Mouse (Mus musculus): ENCODE measurements around the gene Srr. TPM values are rescaled to one million over a fixed set of nuclear protein-coding genes. Genes with fewer than 3 reads are reported as not detected.

Gene Srr
- 16.1 and 16.6 TPM in 2 replicates for polyA plus RNA-seq (2015; fragmentation: Nextera tagmentation; extraction: Ambion mirVana)

GRCm38 (mm10) chr11:74925577-74926387, at the start of gene Srr, which contains the start of gene Smg6:
Gene Srr (minus strand): TSS chr11:74925948.
Gene Smg6 (plus strand): TSS chr11:74925823.
- H3K9me3 ChIP-seq: no peaks in the 10 kb centered on the region
- H3K9ac ChIP-seq: peak within 1 kb of the TSS; percentile 95
- peaks cover 7% of the 10 kb centered on the region for H3K4me1 ChIP-seq (replicated peaks)
- peak within 1 kb of the TSS; percentile 100 for H3K27ac ChIP-seq
- under 1% methylated on average over 69 of the region's 88 CpGs for whole genome bisulfite sequencing
- ATAC-seq: peak; percentile 97
- no peaks in the 10 kb centered on the region for H3K27me3 ChIP-seq (replicated peaks)
- H3K4me3 ChIP-seq (replicated peaks): peak within 1 kb of the TSS; percentile 95
- peak within 1 kb of the TSS; percentile 57 for H3K4me2 ChIP-seq (replicated peaks)
- H3K36me3 ChIP-seq: peaks cover 8% of the 10 kb centered on the region

- H3K4me1 ChIP-seq (replicated peaks): no peaks in the 10 kb centered on the region
- no peak overlapping the region for H3K9ac ChIP-seq
- H3K27ac ChIP-seq: no peak overlapping the region
- H3K4me2 ChIP-seq (replicated peaks): no peak overlapping the region
- no peak overlapping the region for H3K4me3 ChIP-seq (replicated peaks)
- H3K27me3 ChIP-seq (replicated peaks): no peaks in the 10 kb centered on the region
- ATAC-seq: no peak
- no peaks in the 10 kb centered on the region for H3K9me3 ChIP-seq
- H3K36me3 ChIP-seq: no peaks in the 10 kb centered on the region
Measured at GRCm38 (mm10) chr11:74974615-74975014, 48.9 kb upstream of the Srr start.

- no peak overlapping the region for H3K4me3 ChIP-seq (replicated peaks)
- 76% methylated on average over 7 of the region's 7 CpGs for WGBS
- H3K4me1 ChIP-seq (replicated peaks): no peaks in the 10 kb centered on the region
- H3K27me3 ChIP-seq (replicated peaks): no peaks in the 10 kb centered on the region
- H3K9ac ChIP-seq: no peak overlapping the region
- no peaks in the 10 kb centered on the region for H3K36me3 ChIP-seq
- no peak overlapping the region for H3K27ac ChIP-seq
- H3K4me2 ChIP-seq (replicated peaks): no peak overlapping the region
- H3K9me3 ChIP-seq: no peaks in the 10 kb centered on the region
- no peak for ATAC-seq
Measured at GRCm38 (mm10) chr11:74973290-74974157, 47.8 kb upstream of the Srr start.

GRCm38 (mm10) chr11:74965516-74965915, 39.8 kb upstream of the Srr start:
- WGBS: 91% methylated on average over 3 of the region's 3 CpGs
- no peak overlapping the region for H3K9ac ChIP-seq

GRCm38 (mm10) chr11:74962846-74963407, 37.2 kb upstream of the Srr start:
- Histone ChIP-seq H3K4me2 (replicated peaks) (no peak overlapping the region), H3K27me3 (replicated peaks) (no peaks in the 10 kb centered on the region), H3K4me1 (replicated peaks) (no peaks in the 10 kb centered on the region), H3K36me3 (no peaks in the 10 kb centered on the region), H3K27ac (no peak overlapping the region), H3K9me3 (no peaks in the 10 kb centered on the region), H3K9ac (no peak overlapping the region), H3K4me3 (replicated peaks) (no peak overlapping the region)
- ATAC-seq: no peak
- 73% methylated on average over 2 of the region's 2 CpGs for WGBS

More at GRCm38 (mm10) chr11:74965516-74965915, 39.8 kb upstream of the Srr start:
- Histone ChIP-seq H3K27ac (no peak overlapping the region), H3K4me2 (replicated peaks) (no peak overlapping the region), H3K4me3 (replicated peaks) (no peak overlapping the region), H3K27me3 (replicated peaks) (no peaks in the 10 kb centered on the region), H3K9me3 (no peaks in the 10 kb centered on the region), H3K36me3 (no peaks in the 10 kb centered on the region), H3K4me1 (replicated peaks) (no peaks in the 10 kb centered on the region)
- ATAC-seq: no peak

- Histone ChIP-seq H3K4me3 (replicated peaks) (no peak overlapping the region), H3K27ac (no peak overlapping the region), H3K27me3 (replicated peaks) (no peaks in the 10 kb centered on the region), H3K9me3 (no peaks in the 10 kb centered on the region), H3K4me1 (replicated peaks) (no peaks in the 10 kb centered on the region), H3K9ac (no peak overlapping the region), H3K36me3 (no peaks in the 10 kb centered on the region), H3K4me2 (replicated peaks) (no peak overlapping the region)
- peak; percentile 80 for ATAC-seq
Measured at GRCm38 (mm10) chr11:74961953-74962352, 36.2 kb upstream of the Srr start.

- Histone ChIP-seq H3K4me3 (replicated peaks) (no peak overlapping the region), H3K4me2 (replicated peaks) (no peak overlapping the region), H3K9ac (no peak overlapping the region), H3K36me3 (no peaks in the 10 kb centered on the region), H3K27ac (no peak overlapping the region), H3K4me1 (replicated peaks) (no peaks in the 10 kb centered on the region), H3K9me3 (no peaks in the 10 kb centered on the region), H3K27me3 (replicated peaks) (no peaks in the 10 kb centered on the region)
- ATAC-seq: no peak
- WGBS: 90% methylated on average over 9 of the region's 9 CpGs
Measured at GRCm38 (mm10) chr11:74960031-74960551, 34.3 kb upstream of the Srr start.

GRCm38 (mm10) chr11:74959501-74959900, 33.8 kb upstream of the Srr start:
- Histone ChIP-seq H3K4me2 (replicated peaks) (no peak overlapping the region), H3K4me1 (replicated peaks) (no peaks in the 10 kb centered on the region), H3K4me3 (replicated peaks) (no peak overlapping the region), H3K9me3 (no peaks in the 10 kb centered on the region), H3K27me3 (replicated peaks) (no peaks in the 10 kb centered on the region), H3K27ac (no peak overlapping the region), H3K36me3 (no peaks in the 10 kb centered on the region), H3K9ac (no peak overlapping the region)
- no peak for ATAC-seq
- 82% methylated on average over 2 of the region's 2 CpGs for WGBS

- H3K27me3 ChIP-seq (replicated peaks): no peaks in the 10 kb centered on the region
- H3K9ac ChIP-seq: no peak overlapping the region
- no peaks in the 10 kb centered on the region for H3K9me3 ChIP-seq
- no peak overlapping the region for H3K27ac ChIP-seq
- WGBS: 78% methylated on average over 2 of the region's 2 CpGs
- H3K4me2 ChIP-seq (replicated peaks): no peak overlapping the region
- no peak for ATAC-seq
- no peaks in the 10 kb centered on the region for H3K4me1 ChIP-seq (replicated peaks)
- no peak overlapping the region for H3K4me3 ChIP-seq (replicated peaks)
- no peaks in the 10 kb centered on the region for H3K36me3 ChIP-seq
Measured at GRCm38 (mm10) chr11:74957600-74957999, 31.9 kb upstream of the Srr start.

GRCm38 (mm10) chr11:74956006-74956405, 30.3 kb upstream of the Srr start:
- Histone ChIP-seq H3K4me3 (replicated peaks) (no peak overlapping the region), H3K9me3 (no peaks in the 10 kb centered on the region)
- no peak for ATAC-seq

GRCm38 (mm10) chr11:74954901-74955300, 29.2 kb upstream of the Srr start:
- peak overlapping the region; percentile 78 for H3K27ac ChIP-seq
- H3K9me3 ChIP-seq: no peaks in the 10 kb centered on the region
- no peaks in the 10 kb centered on the region for H3K4me1 ChIP-seq (replicated peaks)
- no peak overlapping the region for H3K4me2 ChIP-seq (replicated peaks)
- no peak overlapping the region for H3K4me3 ChIP-seq (replicated peaks)
- H3K36me3 ChIP-seq: no peaks in the 10 kb centered on the region; the same call in 1 of the 2 replicates
- H3K9ac ChIP-seq: no peak overlapping the region
- peak; percentile 91 for ATAC-seq
- no peaks in the 10 kb centered on the region for H3K27me3 ChIP-seq (replicated peaks)

More at GRCm38 (mm10) chr11:74956006-74956405, 30.3 kb upstream of the Srr start:
- no peak overlapping the region for H3K27ac ChIP-seq
- no peak overlapping the region for H3K4me2 ChIP-seq (replicated peaks)
- H3K36me3 ChIP-seq: no peaks in the 10 kb centered on the region
- H3K27me3 ChIP-seq (replicated peaks): no peaks in the 10 kb centered on the region
- H3K4me1 ChIP-seq (replicated peaks): no peaks in the 10 kb centered on the region
- H3K9ac ChIP-seq: no peak overlapping the region

GRCm38 (mm10) chr11:74946348-74946747, 20.6 kb upstream of the Srr start:
- Histone ChIP-seq H3K4me3 (replicated peaks) (no peak overlapping the region), H3K27me3 (replicated peaks) (no peaks in the 10 kb centered on the region), H3K9ac (no peak overlapping the region), H3K27ac (no peak overlapping the region), H3K9me3 (no peaks in the 10 kb centered on the region), H3K36me3 (peaks cover 11% of the 10 kb centered on the region; the same call in 1 of the 2 replicates), H3K4me2 (replicated peaks) (no peak overlapping the region), H3K4me1 (replicated peaks) (no peaks in the 10 kb centered on the region)
- no peak for ATAC-seq
- WGBS: 73% methylated on average over 3 of the region's 3 CpGs

Data from intestine, embryonic 15.5 days (tissue).